Mouse (Mus musculus): ENCODE measurements around the gene BC005624.

DNA sequence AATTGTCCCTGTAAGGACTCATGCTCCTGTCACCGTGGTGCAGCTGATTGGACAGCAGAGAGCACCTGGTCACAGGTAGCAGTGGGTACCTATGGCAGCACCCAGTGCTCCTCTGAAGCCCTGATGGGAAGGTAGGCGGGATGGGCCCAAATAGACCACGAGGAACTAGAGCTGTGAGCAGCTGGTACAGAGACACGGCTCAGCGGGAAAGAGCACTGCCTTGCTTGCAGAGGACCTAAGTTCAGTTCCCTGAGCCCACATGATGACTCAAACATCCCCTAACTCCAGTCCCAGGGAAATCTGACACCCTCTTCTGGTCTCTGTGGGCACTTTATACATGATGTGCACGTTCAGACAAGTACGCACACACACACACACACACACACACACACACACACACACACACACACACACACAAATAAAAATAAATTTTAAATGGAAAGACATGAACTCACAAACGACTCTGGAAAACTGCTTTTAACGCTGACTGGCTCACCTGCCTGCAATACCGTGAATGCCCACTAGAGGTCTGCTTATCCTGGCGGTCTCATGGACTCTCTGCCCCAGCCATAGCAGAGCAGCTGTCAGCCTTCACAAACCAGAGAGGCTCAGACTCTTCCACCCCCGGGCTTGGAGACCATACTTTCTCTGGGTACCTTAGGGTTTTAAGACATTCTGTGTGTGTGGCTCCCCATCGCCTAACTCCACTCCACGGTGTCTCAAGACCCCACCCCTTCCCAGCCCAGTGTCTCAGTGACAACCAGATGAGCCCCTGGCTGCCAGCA lies 54.0 kb downstream of the BC005624 start:
- TF ChIP-seq CTCF (IDR thresholded peaks at IDR 0.05; ENCODE audit: low read depth, low read length) (peak; percentile 89), GATA1 (IDR thresholded peaks at IDR 0.05; ENCODE audit: borderline replicate concordance, low read length) (no peak)

Data from G1E (cell line).